Mouse (Mus musculus) embryonic facial prominence, embryonic 14.5 days (tissue): ENCODE results near the gene Ccnd3. TPM values are rescaled to one million over a fixed set of nuclear protein-coding genes. Genes with fewer than 3 reads are reported as not detected.

Experiments
- ATAC-seq: fragments of 200-750 bp; cut with Nextera tagmentation; 2 replicates; pipeline ENCODE4 v1.8.0; 2017; ENCODE audit warnings: low read depth, moderate number of reproducible peaks, moderate TSS enrichment
- DNase-seq: peaks from one replicate; pipeline ENCODE4 v3.0.0-alpha.2; 2015; ENCODE audit warnings: low spot score
- H3K27ac ChIP-seq: fragments of 300-500 bp; sonication (generic); replicated peaks from 2 replicates; pipeline ENCODE4 v1.5.1; 2014; ENCODE audit warnings: low read depth, mild to moderate bottlenecking, low read length, moderate library complexity
- H3K27me3 ChIP-seq: fragments of 300-500 bp; sonication (generic); replicated peaks from 2 replicates; pipeline ENCODE4 v1.6.1; 2014; ENCODE audit warnings: low read length; ENCODE audit not compliant: control insufficient read depth, insufficient read depth
- H3K36me3 ChIP-seq: fragments of 300-500 bp; sonication (generic); 2 replicates; pipeline ENCODE4 v1.6.1; 2014; ENCODE audit warnings: low read length, mixed read lengths; ENCODE audit not compliant: control insufficient read depth, insufficient read depth
- H3K4me1 ChIP-seq: fragments of 300-500 bp; sonication (generic); 2 replicates; pipeline ENCODE4 v1.6.1; 2014; ENCODE audit warnings: antibody characterized with exemption, low read length; ENCODE audit not compliant: control insufficient read depth, insufficient read depth
- H3K4me2 ChIP-seq: fragments of 300-500 bp; sonication (generic); 2 replicates; pipeline ENCODE4 v1.6.1; 2014; ENCODE audit warnings: low read depth, mild to moderate bottlenecking, low read length, moderate library complexity, mixed read lengths
- H3K4me3 ChIP-seq: fragments of 300-500 bp; sonication (generic); 2 replicates; pipeline ENCODE4 v1.5.1; 2014; ENCODE audit warnings: low read depth, mild to moderate bottlenecking, low read length
- H3K9ac ChIP-seq: fragments of 300-500 bp; sonication (generic); 2 replicates; pipeline ENCODE4 v1.6.1; 2014; ENCODE audit warnings: low read depth, mild to moderate bottlenecking, low read length, moderate library complexity, mixed read lengths
- H3K9me3 ChIP-seq: fragments of 300-500 bp; sonication (generic); 2 replicates; pipeline ENCODE4 v1.6.1; 2016; ENCODE audit warnings: low read length; ENCODE audit not compliant: control insufficient read depth
- whole genome bisulfite sequencing: fragments of 180-500 bp; shearing (Covaris S2); extraction: QIAGEN DNeasy Blood & Tissue Kit; methylation state at CpG from one replicate; pipeline ENCODE4 v1.1.7; 2014; 5-methylcytosine and 5-hydroxymethylcytosine counted together
- polyA plus RNA-seq: library from polyadenylated mRNA; unstranded; fragments of >200 nt; fragmentation: Nextera tagmentation; extraction: Ambion mirVana; gene quantifications from 2 replicates; pipeline ENCODE4 v1.2.1, GENCODE M21; 2014

The Ccnd3 gene
- polyA plus RNA-seq, result 519 TPM in 2 replicates

DNA sequence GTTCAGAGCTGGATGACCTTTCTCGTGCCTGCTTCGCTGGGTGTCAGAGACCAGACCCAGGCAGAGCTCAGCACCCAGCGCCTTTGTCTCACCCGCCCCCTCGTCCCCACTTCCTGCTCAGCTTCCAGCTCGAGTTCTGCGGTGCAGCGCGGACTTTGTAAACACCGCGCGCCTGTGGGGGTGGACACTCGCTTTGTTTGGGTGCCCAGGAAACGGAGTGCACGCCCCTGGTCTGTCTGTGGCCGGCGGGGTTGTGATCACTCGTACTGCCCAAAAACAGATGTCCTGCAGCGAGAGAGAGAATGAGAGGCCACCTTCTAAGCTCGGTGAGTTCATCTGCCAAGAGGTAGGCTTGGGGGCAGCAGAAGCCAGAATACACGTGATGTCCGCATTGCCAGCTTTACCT is at the start of gene Ccnd3:
Ccnd3 (plus strand) TSS at position 111 of the 406 bp plus-strand sequence.
- Histone ChIP-seq H3K9me3 (no peaks in the 10 kb centered on the region), H3K27ac (no peak within 1 kb of the TSS; the same call in 1 of the 2 replicates), H3K27me3 (no peaks in the 10 kb centered on the region), H3K4me2 (peak within 1 kb of the TSS; percentile 65), H3K9ac (peak within 1 kb of the TSS; percentile 59), H3K36me3 (peaks cover 7% of the 10 kb centered on the region; the same call in 1 of the 2 replicates), H3K4me3 (peak within 1 kb of the TSS; percentile 36), H3K4me1 (peaks cover 26% of the 10 kb centered on the region)
- 2% methylated on average over 21 of the region's 22 CpGs for WGBS
- ATAC-seq (no peak), DNase-seq (peak; percentile 72)

DNA sequence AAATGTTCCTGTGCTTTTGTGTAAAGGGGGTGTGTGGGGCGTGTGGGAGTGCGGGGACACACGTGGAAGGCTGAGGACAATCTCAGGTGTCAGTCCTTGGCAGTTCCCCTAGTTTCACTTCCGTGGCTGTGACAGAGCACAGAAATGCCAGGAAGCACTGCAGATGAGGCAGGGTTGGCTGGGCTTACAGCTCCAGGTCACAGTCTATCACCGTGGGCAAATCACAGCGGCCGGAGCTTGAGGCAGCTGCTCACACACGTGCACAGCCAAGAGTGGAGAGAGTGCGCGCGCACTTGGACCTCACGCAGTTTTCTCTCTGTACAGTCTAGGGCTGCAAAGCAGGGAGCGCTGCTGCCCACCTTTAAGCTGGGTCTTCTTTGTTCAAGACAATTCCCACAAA is 46.5 kb upstream of the Ccnd3 start:
- H3K27ac ChIP-seq, result no peak overlapping the region
- H3K9me3 ChIP-seq, result no peaks in the 10 kb centered on the region
- H3K4me2 ChIP-seq, result no peak overlapping the region
- peaks cover 6% of the 10 kb centered on the region for H3K4me1 ChIP-seq
- 81% methylated on average over 13 of the region's 13 CpGs for WGBS
- H3K36me3 ChIP-seq, result no peaks in the 10 kb centered on the region
- ATAC-seq (no peak), DNase-seq (no peak)
- H3K27me3 ChIP-seq, result no peaks in the 10 kb centered on the region
- H3K9ac ChIP-seq, result no peak overlapping the region
- H3K4me3 ChIP-seq, result no peak overlapping the region

- Histone ChIP-seq H3K27me3 (no peaks in the 10 kb centered on the region), H3K4me3 (no peak overlapping the region), H3K27ac (no peak overlapping the region), H3K4me2 (no peak overlapping the region), H3K9me3 (no peaks in the 10 kb centered on the region), H3K9ac (no peak overlapping the region), H3K4me1 (peaks cover 3% of the 10 kb centered on the region), H3K36me3 (no peaks in the 10 kb centered on the region)
- WGBS, result 91% methylated on average over 2 of the region's 2 CpGs
- DNase-seq (no peak), ATAC-seq (no peak)
Observed at GRCm38 (mm10) chr17:47458936-47459335, 45.9 kb upstream of the Ccnd3 start.

DNA sequence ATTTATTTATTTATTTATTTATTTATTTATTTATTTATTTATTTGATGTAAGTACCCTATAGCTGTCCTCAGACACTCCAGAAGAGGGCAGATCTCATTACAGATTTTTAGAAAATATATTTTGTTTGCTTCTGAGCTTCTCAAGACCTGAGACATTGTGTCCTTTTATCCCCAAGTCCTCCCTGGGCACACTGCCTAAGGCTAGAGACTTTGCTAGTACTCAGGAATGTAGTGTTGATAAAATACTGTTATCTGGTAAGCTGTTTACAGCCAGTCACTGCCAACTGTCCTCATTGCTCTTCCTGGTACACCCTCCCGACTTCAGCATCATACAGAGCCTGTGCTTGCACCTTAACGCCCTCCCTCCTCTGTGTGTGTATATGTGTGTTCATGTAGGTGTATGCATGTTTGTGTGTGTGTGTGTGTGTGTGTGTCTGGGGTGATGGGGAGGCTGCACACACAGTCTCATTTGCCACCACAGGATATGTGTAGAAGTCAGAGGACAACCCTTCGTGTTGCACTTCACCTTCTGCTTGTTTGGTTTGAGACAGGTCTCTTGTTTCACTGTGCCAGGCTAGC is 45.4 kb upstream of the Ccnd3 start:
- no peak for DNase-seq
- Histone ChIP-seq H3K9me3 (no peaks in the 10 kb centered on the region), H3K27me3 (no peaks in the 10 kb centered on the region), H3K36me3 (no peaks in the 10 kb centered on the region), H3K4me1 (peaks cover 3% of the 10 kb centered on the region), H3K9ac (no peak overlapping the region), H3K4me3 (no peak overlapping the region), H3K27ac (no peak overlapping the region), H3K4me2 (no peak overlapping the region)
- ATAC-seq, result no peak
- WGBS, result 71% methylated on average over 3 of the region's 3 CpGs

- ATAC-seq, result no peak
- H3K27ac ChIP-seq, result no peak overlapping the region
- no peak for DNase-seq
Observed at GRCm38 (mm10) chr17:47461688-47462087, 43.2 kb upstream of the Ccnd3 start.

GRCm38 (mm10) chr17:47462209-47462608 is 42.6 kb upstream of the Ccnd3 start:
- DNase-seq (no peak), ATAC-seq (no peak)
- H3K27me3 ChIP-seq, result peaks cover 3% of the 10 kb centered on the region
- H3K4me2 ChIP-seq, result no peak overlapping the region
- no peak overlapping the region for H3K9ac ChIP-seq
- no peaks in the 10 kb centered on the region for H3K36me3 ChIP-seq
- no peak overlapping the region for H3K27ac ChIP-seq
- no peaks in the 10 kb centered on the region for H3K9me3 ChIP-seq
- H3K4me3 ChIP-seq, result no peak overlapping the region
- no peaks in the 10 kb centered on the region for H3K4me1 ChIP-seq
- 80% methylated on average over 7 of the region's 7 CpGs for WGBS

More at GRCm38 (mm10) chr17:47461688-47462087, 43.2 kb upstream of the Ccnd3 start:
- H3K4me1 ChIP-seq, result no peaks in the 10 kb centered on the region
- H3K4me2 ChIP-seq, result no peak overlapping the region
- no peak overlapping the region for H3K4me3 ChIP-seq
- no peaks in the 10 kb centered on the region for H3K27me3 ChIP-seq
- no peaks in the 10 kb centered on the region for H3K36me3 ChIP-seq
- H3K9ac ChIP-seq, result no peak overlapping the region
- H3K9me3 ChIP-seq, result no peaks in the 10 kb centered on the region
- 74% methylated on average over 3 of the region's 3 CpGs for WGBS

DNA sequence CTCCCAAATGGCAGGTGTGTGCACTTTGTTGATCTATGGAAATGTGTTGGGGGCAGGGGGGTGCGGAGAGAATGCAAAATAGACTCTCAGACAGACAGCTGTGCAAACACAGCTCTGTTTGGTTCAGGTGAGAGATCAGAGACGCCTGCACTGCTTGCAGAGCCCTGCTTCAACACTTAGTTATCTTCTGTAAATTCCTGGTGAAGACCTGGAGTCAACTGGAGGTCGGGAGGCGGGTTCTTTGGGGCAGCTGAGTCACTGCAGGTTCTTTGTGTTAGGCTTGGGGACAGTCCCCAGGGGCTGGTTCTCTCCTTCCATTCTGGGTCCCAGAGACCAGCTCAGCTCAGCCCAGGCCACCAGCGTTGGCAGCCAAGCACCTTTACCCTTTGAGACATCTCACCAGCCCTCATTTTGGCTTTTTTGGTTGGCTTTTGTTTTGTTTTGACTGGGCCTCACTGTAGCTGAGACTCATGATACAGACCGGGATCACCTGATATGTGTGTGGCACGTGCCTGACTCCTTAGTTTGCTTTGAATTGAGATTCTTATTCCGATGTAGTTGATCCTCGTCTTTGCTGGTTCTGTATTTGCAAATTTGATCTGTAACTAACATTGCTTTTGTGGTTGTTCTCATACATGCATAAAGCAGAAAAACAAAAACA is 42.0 kb upstream of the Ccnd3 start:
- 0 out of 2 replicates have a peak, but pooled peaks have one; percentile 58 for ATAC-seq
- no peak overlapping the region for H3K27ac ChIP-seq
- 50% methylated on average over 9 of the region's 9 CpGs for WGBS
- no peak overlapping the region for H3K4me2 ChIP-seq
- no peaks in the 10 kb centered on the region for H3K4me1 ChIP-seq
- H3K4me3 ChIP-seq, result no peak overlapping the region
- H3K27me3 ChIP-seq, result peaks cover 9% of the 10 kb centered on the region
- H3K9ac ChIP-seq, result no peak overlapping the region
- no peak for DNase-seq
- H3K36me3 ChIP-seq, result no peaks in the 10 kb centered on the region
- H3K9me3 ChIP-seq, result no peaks in the 10 kb centered on the region

DNA sequence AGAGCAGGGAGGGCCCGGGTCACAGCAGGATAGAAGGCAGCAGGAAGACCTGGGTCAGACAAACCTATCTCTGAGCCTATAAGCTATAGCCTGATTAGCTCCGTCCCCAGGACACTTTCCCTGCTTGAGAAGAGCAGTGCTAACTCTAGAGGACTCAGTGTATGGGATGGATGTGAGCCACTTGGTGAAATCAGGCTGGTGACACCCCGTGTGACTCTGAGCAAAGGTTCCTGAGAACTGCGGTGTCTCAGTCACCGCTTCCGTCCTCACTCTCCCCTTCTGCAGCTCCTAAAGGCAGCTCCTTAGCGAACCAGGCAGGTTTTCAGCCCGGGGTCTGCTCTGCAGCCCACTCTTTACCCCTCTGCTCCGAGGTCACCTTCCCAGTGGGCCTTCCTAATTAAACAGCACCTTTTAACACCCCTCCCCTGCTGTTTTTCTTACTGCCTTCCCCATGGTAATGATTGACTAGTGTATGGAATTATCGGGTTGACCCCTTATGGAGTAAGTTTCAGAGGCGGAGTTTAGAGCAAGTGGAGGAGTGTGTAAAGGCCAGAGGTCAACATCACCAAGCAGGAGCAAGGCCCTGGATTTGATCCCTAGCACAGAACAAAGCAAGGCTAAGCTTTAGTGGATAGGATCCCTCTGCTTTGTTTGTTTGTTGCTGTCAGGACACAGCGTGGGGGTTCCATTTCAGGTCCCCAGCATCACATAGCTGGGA is 40.4 kb upstream of the Ccnd3 start:
- Histone ChIP-seq H3K9ac (no peak overlapping the region), H3K4me3 (no peak overlapping the region), H3K27ac (no peak overlapping the region), H3K4me1 (no peaks in the 10 kb centered on the region), H3K27me3 (peaks cover 24% of the 10 kb centered on the region), H3K9me3 (no peaks in the 10 kb centered on the region), H3K4me2 (no peak overlapping the region), H3K36me3 (no peaks in the 10 kb centered on the region)
- WGBS, result 58% methylated on average over 12 of the region's 12 CpGs
- ATAC-seq (no peak), DNase-seq (no peak)
